Mouse (Mus musculus): ENCODE results near the gene Kcnq2. TPM values are rescaled to one million over a fixed set of nuclear protein-coding genes. Genes with fewer than 3 reads are reported as not detected.

Kcnq2 gene
- polyA plus RNA-seq, 1 experiment from 2014 or later: 0.17 TPM

DNA sequence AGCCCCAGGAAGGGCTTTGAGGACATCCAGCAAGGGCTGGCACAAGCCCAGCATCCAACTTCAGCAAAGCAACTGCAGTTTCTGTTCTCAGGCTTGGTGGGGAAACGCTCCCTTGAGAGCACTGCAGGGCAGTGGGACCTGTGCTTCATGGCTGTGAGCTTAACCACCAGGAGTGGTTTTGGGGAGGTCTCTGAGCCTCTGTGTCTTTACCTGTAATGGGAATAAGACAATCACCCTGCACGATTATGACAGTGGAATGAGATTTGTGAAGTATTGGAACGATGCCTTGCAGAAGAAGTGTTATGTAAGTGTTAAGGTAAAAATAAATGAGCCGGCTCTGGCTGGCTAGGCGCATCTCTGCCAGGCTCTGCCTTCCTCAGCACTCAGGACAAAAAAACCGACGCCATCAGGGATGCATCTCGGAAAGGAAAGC is 7.6 kb upstream of the Kcnq2 start:
- no peak overlapping the region for H3K4me2 ChIP-seq

DNA sequence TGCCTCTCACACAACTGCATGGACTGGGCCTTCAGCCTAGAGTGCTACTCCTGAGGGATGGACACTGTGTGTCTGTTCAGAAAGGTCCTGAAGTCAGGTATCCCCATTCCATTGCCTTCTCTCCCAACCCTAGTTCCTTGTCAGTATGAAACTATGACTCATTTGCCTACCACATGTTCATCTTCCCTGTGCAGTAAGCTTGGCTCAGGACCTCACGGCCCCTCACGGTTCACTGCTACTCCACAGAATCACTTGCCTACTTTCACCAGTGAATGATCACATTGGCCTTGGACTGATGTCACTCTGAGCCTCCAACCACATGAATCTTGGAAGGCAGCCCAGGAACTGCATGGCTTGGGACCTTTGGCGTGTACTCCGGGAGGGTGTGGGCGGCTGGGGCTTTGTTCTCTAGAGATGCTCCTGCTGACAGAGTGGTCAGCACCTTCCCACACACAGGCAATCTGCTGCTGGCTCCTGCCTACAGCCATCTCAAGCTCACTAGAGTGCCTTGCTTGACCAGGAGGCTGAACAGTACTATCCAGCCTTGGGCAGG is 4.6 kb upstream of the Kcnq2 start:
- H3K9me3 ChIP-seq (replicated peaks; ENCODE audit: control insufficient read depth, low read length): no peaks in the 10 kb centered on the region
- no peak overlapping the region for H3K9ac ChIP-seq (ENCODE audit: low read depth, low read length)
- 82% methylated on average over 5 of the region's 5 CpGs for WGBS (ENCODE audit: insufficient replicate concordance)
- no peak overlapping the region for H3K4me3 ChIP-seq (ENCODE audit: low read depth, low read length)
- H3K27me3 ChIP-seq (ENCODE audit: control insufficient read depth, insufficient read depth, low read length): peaks cover 52% of the 10 kb centered on the region
- H3K27ac ChIP-seq (ENCODE audit: low read depth, low read length): no peak overlapping the region
- ATAC-seq (replicated peaks; ENCODE audit: insufficient number of reproducible peaks, low FRiP score, low TSS enrichment): no peak
- H3K4me2 ChIP-seq: no peak overlapping the region
- H3K36me3 ChIP-seq (ENCODE audit: control insufficient read depth, insufficient read depth, low read length): no peaks in the 10 kb centered on the region
- H3K4me1 ChIP-seq (ENCODE audit: control insufficient read depth, insufficient read depth, low read length): peaks cover 1% of the 10 kb centered on the region

More for the DNA sequence above, 7.6 kb upstream of the Kcnq2 start:
- no peak overlapping the region for H3K9ac ChIP-seq (ENCODE audit: low read depth, low read length)
- H3K27ac ChIP-seq (ENCODE audit: low read depth, low read length): no peak overlapping the region
- no peaks in the 10 kb centered on the region for H3K36me3 ChIP-seq (ENCODE audit: control insufficient read depth, insufficient read depth, low read length)
- no peaks in the 10 kb centered on the region for H3K9me3 ChIP-seq (replicated peaks; ENCODE audit: control insufficient read depth, low read length)
- no peak for ATAC-seq (replicated peaks; ENCODE audit: insufficient number of reproducible peaks, low FRiP score, low TSS enrichment)
- 54% methylated on average over 8 of the region's 8 CpGs for WGBS (ENCODE audit: insufficient replicate concordance)
- H3K4me1 ChIP-seq (ENCODE audit: control insufficient read depth, insufficient read depth, low read length): no peaks in the 10 kb centered on the region
- peaks cover 40% of the 10 kb centered on the region for H3K27me3 ChIP-seq (ENCODE audit: control insufficient read depth, insufficient read depth, low read length)
- H3K4me3 ChIP-seq (ENCODE audit: low read depth, low read length): no peak overlapping the region

DNA sequence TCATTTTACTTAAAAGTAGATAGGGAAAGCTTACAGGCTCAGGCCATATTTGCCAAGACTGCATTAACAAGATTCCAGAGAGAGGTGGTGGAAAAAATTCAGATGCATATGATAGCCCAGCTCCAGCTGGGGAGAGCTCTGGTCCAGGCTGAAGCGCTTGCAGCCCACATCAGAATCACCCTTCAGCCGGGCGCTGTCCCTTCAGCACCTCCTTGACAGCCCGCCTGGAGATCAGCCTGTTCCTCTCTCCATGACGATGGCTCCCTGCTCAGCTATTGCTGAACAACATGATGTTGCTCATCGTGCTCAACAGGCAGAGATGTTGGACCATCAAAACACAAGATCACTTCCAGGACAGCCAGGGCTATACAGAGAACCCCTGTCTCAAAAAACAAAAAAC is 1.8 kb upstream of the Kcnq2 start:
- ATAC-seq (replicated peaks; ENCODE audit: insufficient number of reproducible peaks, low FRiP score, low TSS enrichment): no peak
- peaks cover 8% of the 10 kb centered on the region for H3K4me1 ChIP-seq (ENCODE audit: control insufficient read depth, insufficient read depth, low read length)
- no peak overlapping the region for H3K4me2 ChIP-seq
- no peak overlapping the region for H3K9ac ChIP-seq (ENCODE audit: low read depth, low read length)
- no peaks in the 10 kb centered on the region for H3K9me3 ChIP-seq (replicated peaks; ENCODE audit: control insufficient read depth, low read length)
- 2% methylated on average over 6 of the region's 6 CpGs for WGBS (ENCODE audit: insufficient replicate concordance)
- no peaks in the 10 kb centered on the region for H3K36me3 ChIP-seq (ENCODE audit: control insufficient read depth, insufficient read depth, low read length)
- H3K27ac ChIP-seq (ENCODE audit: low read depth, low read length): no peak overlapping the region
- H3K4me3 ChIP-seq (ENCODE audit: low read depth, low read length): no peak overlapping the region
- H3K27me3 ChIP-seq (ENCODE audit: control insufficient read depth, insufficient read depth, low read length): peaks cover 67% of the 10 kb centered on the region

DNA sequence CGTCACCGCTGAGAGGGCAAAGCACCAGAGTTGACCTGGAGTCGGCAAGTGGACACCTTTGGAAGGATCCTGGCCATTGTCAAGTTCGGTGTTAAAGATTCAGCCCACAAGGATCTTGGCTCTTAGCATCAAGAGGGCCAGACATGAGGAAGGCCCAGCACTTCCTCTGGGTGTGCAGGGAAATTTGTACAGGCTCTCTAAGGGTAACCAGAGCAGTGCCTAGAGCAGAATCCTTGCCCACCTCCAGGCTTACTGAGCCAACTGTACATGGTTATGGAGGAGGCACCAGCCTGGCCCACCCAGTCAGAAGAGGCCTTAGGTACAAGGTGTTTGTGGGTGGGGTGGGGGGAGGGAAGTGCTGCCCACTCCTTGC is 332 bp upstream of the Kcnq2 start:
- WGBS (ENCODE audit: insufficient replicate concordance): 8% methylated on average over 4 of the region's 4 CpGs

DNA sequence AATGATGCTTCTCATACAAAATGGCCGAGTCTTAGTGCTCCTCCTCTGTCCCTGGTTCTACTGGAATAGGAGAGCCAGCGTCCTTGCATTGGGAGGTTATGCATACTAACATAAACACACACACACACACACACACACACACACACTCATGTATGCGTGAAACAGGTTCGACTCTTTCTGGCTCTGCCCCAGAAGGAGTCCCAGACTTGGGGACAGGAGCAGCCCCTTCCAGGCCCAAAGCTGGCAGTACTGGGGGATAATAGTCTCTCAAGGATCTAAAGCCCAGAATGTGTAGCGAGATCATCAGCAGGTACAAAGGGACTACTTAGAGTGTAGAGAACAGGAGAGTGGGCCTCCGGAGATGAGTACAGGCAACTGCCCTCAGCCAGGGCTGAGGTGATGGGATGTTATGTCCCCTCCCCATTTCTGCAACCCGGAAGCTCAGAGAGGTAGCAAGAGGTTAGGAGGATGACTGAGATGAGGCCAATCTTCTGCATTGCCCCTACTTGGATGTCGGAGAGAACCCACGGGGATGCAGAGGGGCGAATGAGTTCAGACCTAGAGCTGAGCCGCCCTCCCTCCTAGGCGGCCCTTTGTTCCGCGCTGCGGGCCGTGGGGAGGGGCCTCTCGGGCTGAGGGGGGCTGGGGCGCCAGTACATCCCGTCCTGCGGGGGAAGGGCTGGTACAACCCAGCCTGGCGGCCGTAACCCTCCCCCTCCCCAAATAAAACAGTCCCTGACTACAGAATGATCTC is 1.1 kb downstream of the Kcnq2 start:
- 9% methylated on average over 21 of the region's 22 CpGs for WGBS (ENCODE audit: insufficient replicate concordance)
- no peaks in the 10 kb centered on the region for H3K9me3 ChIP-seq (replicated peaks; ENCODE audit: control insufficient read depth, low read length)
- no peak overlapping the region for H3K9ac ChIP-seq (ENCODE audit: low read depth, low read length)
- peaks cover 73% of the 10 kb centered on the region for H3K27me3 ChIP-seq (ENCODE audit: control insufficient read depth, insufficient read depth, low read length)
- no peak overlapping the region for H3K27ac ChIP-seq (ENCODE audit: low read depth, low read length)
- peaks cover 8% of the 10 kb centered on the region for H3K4me1 ChIP-seq (ENCODE audit: control insufficient read depth, insufficient read depth, low read length)
- peak overlapping the region; percentile 64 for H3K4me2 ChIP-seq
- no peak for ATAC-seq (replicated peaks; ENCODE audit: insufficient number of reproducible peaks, low FRiP score, low TSS enrichment)
- H3K36me3 ChIP-seq (ENCODE audit: control insufficient read depth, insufficient read depth, low read length): no peaks in the 10 kb centered on the region
- peak overlapping the region; percentile 42 for H3K4me3 ChIP-seq (ENCODE audit: low read depth, low read length)

More for the DNA sequence above, 332 bp upstream of the Kcnq2 start:
- no peak for ATAC-seq (replicated peaks; ENCODE audit: insufficient number of reproducible peaks, low FRiP score, low TSS enrichment)
- Histone ChIP-seq H3K36me3 (ENCODE audit: control insufficient read depth, insufficient read depth, low read length) (no peaks in the 10 kb centered on the region), H3K4me3 (ENCODE audit: low read depth, low read length) (peak overlapping the region; percentile 42), H3K27ac (ENCODE audit: low read depth, low read length) (no peak overlapping the region), H3K9me3 (replicated peaks; ENCODE audit: control insufficient read depth, low read length) (no peaks in the 10 kb centered on the region), H3K4me2 (peak overlapping the region; percentile 64; the same call in 1 of the 2 replicates), H3K4me1 (ENCODE audit: control insufficient read depth, insufficient read depth, low read length) (peaks cover 8% of the 10 kb centered on the region), H3K27me3 (ENCODE audit: control insufficient read depth, insufficient read depth, low read length) (peaks cover 77% of the 10 kb centered on the region), H3K9ac (ENCODE audit: low read depth, low read length) (no peak overlapping the region)

DNA sequence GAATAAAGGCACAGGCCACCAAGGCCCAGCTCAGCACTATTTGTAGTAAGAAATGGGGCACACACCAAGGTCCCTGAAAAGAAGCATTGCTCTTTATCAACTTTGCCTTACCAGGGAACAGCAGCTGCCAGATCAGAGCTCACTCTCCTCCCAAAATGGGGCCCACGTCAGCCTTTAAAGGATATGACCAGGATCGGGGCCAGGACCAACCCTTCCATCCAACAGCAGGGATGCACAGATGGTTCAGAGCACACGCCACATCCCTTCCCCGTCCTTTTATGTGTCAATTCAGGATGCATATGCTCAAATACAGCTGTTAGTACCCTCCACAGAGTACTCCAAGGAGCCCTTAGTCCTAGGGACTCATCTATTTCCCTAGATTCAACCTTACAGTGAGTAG is 4.9 kb downstream of the Kcnq2 start:
- no peak overlapping the region for H3K4me2 ChIP-seq
- no peaks in the 10 kb centered on the region for H3K9me3 ChIP-seq (replicated peaks; ENCODE audit: control insufficient read depth, low read length)
- H3K4me3 ChIP-seq (ENCODE audit: low read depth, low read length): no peak overlapping the region
- no peak overlapping the region for H3K27ac ChIP-seq (ENCODE audit: low read depth, low read length)
- H3K9ac ChIP-seq (ENCODE audit: low read depth, low read length): no peak overlapping the region
- peaks cover 8% of the 10 kb centered on the region for H3K4me1 ChIP-seq (ENCODE audit: control insufficient read depth, insufficient read depth, low read length)
- no peak for ATAC-seq (replicated peaks; ENCODE audit: insufficient number of reproducible peaks, low FRiP score, low TSS enrichment)
- 67% methylated on average over 4 of the region's 4 CpGs for WGBS (ENCODE audit: insufficient replicate concordance)
- no peaks in the 10 kb centered on the region for H3K36me3 ChIP-seq (ENCODE audit: control insufficient read depth, insufficient read depth, low read length)
- peaks cover 50% of the 10 kb centered on the region for H3K27me3 ChIP-seq (ENCODE audit: control insufficient read depth, insufficient read depth, low read length)

DNA sequence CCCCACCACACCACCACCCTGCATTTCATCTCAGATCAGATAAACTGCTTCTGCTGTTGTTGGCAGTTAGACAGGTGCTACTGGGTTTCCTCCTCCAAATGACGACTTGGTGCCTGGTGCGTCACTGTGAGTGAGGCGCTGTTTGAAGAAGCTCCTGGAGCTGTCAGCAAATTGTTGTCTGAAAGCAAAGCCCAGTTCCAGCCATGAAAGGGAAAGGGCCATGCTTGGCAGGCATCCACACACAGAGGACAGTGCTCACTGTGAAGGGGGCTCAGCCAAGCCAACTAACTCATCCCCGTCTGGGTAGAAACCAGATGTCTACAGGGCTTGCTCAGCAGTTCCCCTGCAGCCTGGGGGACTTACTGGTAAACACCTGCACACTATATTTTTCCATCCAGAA is 6.1 kb downstream of the Kcnq2 start:
- no peaks in the 10 kb centered on the region; the same call in 1 of the 2 replicates for H3K4me1 ChIP-seq (ENCODE audit: control insufficient read depth, insufficient read depth, low read length)
- H3K27me3 ChIP-seq (ENCODE audit: control insufficient read depth, insufficient read depth, low read length): peaks cover 41% of the 10 kb centered on the region
- WGBS (ENCODE audit: insufficient replicate concordance): 77% methylated on average over 4 of the region's 4 CpGs
- no peak overlapping the region for H3K4me2 ChIP-seq
- ATAC-seq (replicated peaks; ENCODE audit: insufficient number of reproducible peaks, low FRiP score, low TSS enrichment): no peak
- no peak overlapping the region for H3K9ac ChIP-seq (ENCODE audit: low read depth, low read length)
- H3K4me3 ChIP-seq (ENCODE audit: low read depth, low read length): no peak overlapping the region
- no peaks in the 10 kb centered on the region for H3K9me3 ChIP-seq (replicated peaks; ENCODE audit: control insufficient read depth, low read length)
- no peaks in the 10 kb centered on the region for H3K36me3 ChIP-seq (ENCODE audit: control insufficient read depth, insufficient read depth, low read length)
- H3K27ac ChIP-seq (ENCODE audit: low read depth, low read length): no peak overlapping the region

DNA sequence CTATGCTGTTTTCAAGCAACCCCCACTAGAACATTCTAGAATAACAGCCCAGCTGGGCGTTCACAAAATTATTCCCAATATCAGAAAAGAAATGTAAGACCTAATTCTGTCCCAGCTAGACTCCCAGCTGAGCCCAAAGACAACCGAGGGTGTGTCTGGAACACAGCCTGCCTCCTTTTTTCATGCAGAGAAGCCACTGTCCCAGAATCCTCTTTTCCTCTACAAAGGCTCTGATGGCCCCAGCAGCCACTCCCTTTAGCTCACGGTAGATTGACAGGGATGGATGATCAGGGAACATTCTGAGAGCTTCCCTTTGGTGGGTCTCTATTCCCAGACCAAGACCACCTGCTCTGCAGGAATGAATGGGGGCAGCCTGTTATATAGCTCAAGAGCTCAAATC is 7.3 kb downstream of the Kcnq2 start:
- ATAC-seq (replicated peaks; ENCODE audit: insufficient number of reproducible peaks, low FRiP score, low TSS enrichment): no peak
- Histone ChIP-seq H3K4me3 (ENCODE audit: low read depth, low read length) (no peak overlapping the region), H3K9ac (ENCODE audit: low read depth, low read length) (no peak overlapping the region), H3K27ac (ENCODE audit: low read depth, low read length) (no peak overlapping the region), H3K27me3 (ENCODE audit: control insufficient read depth, insufficient read depth, low read length) (peaks cover 36% of the 10 kb centered on the region), H3K36me3 (ENCODE audit: control insufficient read depth, insufficient read depth, low read length) (no peaks in the 10 kb centered on the region), H3K4me1 (ENCODE audit: control insufficient read depth, insufficient read depth, low read length) (no peaks in the 10 kb centered on the region), H3K9me3 (replicated peaks; ENCODE audit: control insufficient read depth, low read length) (no peaks in the 10 kb centered on the region), H3K4me2 (no peak overlapping the region)
- 41% methylated on average over 3 of the region's 3 CpGs for WGBS (ENCODE audit: insufficient replicate concordance)
